Mouse (Mus musculus): ENCODE measurements around the gene Glcci1.
A peak's percentile ranks its signal among the peaks of the same experiment; 100 is the strongest.
"Not testable (repeated sequence)": the region's sequence is repeated elsewhere in the genome, so short reads cannot be mapped to it uniquely, and the experiment has no call there.

Gene Glcci1

DNA sequence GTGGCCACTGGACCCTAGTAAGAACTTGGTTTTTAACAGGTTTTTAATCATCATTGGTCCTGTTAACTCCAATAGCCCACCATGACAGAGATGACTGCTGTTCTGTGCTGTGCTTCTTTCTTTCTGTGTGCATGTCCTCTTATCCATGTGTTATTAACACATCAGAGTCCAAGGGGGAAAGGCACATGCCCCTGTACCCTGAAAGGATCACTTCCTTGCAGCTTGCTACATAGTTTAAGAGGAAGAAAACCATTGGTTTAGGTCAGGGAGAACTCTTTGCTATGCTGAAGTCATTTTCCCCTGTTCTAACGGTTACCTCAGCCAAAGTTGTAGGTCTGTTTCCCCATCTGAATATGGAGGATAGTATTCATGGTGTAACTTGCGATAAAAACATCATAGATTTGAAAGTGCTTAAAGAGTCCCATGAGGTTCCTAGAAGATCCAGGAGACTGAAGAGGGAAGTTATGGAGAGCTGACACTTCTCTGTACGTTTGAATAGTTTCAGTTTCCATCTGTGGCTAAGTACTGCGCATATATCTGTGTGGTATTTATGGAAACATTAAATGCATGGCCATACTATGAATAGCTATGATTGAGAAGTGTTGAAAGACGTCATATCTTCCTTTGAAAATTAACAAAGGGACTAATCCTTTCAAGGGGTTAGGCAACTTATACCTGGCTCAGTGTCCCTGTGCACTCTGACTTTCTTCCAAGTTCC is 14.1 kb upstream of the Glcci1 start:
- peak in 1 of 2 experiments; percentile 3 for DNase-seq (ENCODE audit: low spot score in 2 of 2)

DNA sequence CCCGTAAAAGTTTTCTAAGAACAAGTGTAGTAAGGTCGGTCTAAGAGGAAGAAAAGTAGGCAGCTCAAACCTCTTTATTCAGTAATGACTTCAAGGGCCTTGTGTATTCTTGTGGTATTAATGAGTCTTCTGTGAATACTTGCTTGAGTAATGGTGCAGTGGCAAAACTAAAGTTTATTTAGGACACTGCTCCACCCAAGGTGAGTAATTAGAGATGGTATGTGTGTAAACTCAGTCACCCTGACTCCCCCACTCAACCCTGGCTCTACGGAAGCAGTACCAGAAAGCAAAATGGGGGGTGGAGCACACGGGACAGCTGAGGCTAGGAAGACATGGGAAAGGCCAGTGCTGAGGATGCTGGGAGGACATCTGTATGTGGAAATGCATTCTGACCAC is 13.6 kb upstream of the Glcci1 start:
- no peak for DNase-seq (ENCODE audit: low spot score in 2 of 2)

DNA sequence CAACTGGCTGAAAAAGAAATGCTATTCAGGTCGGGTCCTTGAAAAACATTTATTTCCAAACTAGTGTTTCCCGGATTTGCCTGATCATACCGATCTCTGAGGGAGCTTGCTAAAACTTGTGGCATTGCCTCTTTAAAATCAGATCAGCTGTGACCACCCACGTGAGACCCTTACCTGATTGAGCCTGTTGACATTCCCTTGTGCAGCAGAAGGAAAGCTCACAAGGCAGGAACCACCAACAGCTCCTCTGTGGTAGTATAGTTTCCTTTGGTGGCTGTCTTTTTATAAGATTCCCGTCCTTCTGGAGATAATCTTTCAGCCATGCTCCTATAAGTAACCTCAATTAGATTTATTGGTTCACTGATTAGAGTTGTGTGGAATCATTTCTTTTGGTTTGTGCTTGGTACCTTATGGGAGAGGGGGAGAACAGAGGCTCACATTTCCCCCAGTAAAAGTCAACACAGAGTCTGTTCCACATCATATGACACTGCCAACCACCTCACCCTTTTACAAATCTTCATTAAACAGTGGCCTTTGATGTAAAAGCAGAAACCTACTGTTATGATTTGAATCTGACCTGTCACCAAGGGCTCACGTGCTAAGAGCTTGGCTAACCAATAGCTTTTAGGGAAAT is 12.0 kb upstream of the Glcci1 start:
- no peak for DNase-seq (ENCODE audit: low spot score in 2 of 2)

- no peak for DNase-seq (ENCODE audit: low spot score in 2 of 2)
Measured at GRCm38 (mm10) chr6:8497868-8498257, 11.5 kb upstream of the Glcci1 start.

- DNase-seq (ENCODE audit: low spot score in 2 of 2) = no peak
Measured at GRCm38 (mm10) chr6:8498961-8499360, 10.4 kb upstream of the Glcci1 start.

- no peak for DNase-seq (ENCODE audit: low spot score in 2 of 2)
Measured at GRCm38 (mm10) chr6:8503953-8504352, 5.4 kb upstream of the Glcci1 start.

- peak in 1 of 2 experiments; percentile 47 for DNase-seq (ENCODE audit: low spot score in 2 of 2)
Measured at GRCm38 (mm10) chr6:8504521-8505228, 4.7 kb upstream of the Glcci1 start.

GRCm38 (mm10) chr6:8506631-8507030 is 2.8 kb upstream of the Glcci1 start:
- no peak for DNase-seq (ENCODE audit: low spot score in 2 of 2)

DNA sequence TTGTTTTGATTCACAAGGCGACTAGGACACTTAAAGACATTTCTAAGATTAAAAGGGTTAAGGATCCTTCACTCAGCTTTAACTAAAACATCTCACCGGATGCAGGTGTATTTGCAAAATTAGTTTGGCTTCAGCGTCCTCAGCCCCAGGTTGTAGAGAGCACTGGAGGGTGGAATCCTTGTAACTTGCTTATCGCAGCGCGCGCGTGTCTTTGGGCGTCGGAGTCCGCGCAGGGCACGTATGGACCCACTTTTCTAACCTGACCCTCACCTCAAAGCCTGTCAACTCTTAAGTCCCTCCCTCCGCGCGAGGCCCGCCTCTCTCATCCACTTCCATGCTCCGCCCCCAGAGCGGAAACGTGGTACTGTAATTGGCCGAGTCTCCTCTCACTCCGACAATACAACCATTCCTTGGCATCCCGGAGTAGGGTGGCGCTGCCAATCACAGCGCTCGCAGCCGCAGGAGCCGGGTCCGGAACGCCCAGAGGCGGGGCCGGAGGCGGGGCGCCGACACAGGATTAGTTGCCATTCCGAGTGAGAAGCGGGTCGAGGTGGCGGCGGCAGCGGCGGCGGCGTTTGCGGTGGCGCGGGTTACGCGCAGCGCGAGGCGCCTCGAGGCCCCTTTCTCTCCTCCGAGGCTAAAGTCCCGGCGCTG is 390 bp upstream of the Glcci1 start:
- peak; percentile 96 to 99 for DNase-seq (ENCODE audit: low spot score in 2 of 2)

GRCm38 (mm10) chr6:8509961-8510863 is 812 bp downstream of the Glcci1 start:
- DNase-seq (ENCODE audit: low spot score in 2 of 2) = peak; percentile 66 to 69

- no peak for DNase-seq (ENCODE audit: low spot score in 2 of 2)
Measured at GRCm38 (mm10) chr6:8510864-8511428, 1.5 kb downstream of the Glcci1 start.

- DNase-seq (ENCODE audit: low spot score in 2 of 2) = no peak
Measured at GRCm38 (mm10) chr6:8511447-8511846, 2.0 kb downstream of the Glcci1 start.

DNA sequence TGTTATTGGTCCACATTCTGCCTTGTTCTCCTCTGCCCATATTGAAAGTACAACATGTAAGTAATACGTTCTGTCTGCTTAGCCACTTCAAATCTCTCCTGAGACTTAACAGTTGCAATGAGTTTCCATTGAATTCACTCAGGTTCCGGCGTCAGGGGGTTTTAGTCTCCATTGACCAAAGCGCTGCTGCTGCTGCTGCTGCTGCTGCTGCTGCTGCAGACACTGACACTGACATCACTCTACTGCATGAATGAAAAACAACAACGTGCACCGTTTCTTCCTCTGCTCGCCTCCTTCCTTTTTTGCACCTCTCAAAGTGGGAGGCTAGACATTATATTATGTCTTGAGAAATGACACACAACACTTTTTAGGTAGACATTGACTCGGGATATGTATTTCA is 3.0 kb downstream of the Glcci1 start:
- DNase-seq (ENCODE audit: low spot score in 2 of 2) = no peak

DNA sequence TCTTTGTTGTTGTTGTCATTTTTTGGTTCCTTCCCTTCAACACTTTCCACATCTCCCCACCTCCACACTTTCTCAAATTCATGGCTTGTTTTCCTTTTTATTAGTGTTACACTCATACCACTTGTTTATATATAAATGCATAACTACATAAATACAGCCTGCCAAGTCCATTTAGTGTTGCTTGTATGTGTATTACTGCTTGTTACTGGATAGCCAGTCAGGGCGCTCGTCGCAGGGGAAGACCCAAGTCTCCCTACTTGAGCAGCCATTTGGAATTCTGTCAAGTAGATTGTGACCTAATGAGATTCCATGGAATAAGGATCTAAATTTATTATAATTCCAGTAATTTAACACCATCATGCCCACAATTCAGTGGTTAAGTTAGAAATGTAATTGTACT is 10.3 kb downstream of the Glcci1 start:
- no peak for DNase-seq (ENCODE audit: low spot score in 2 of 2)

DNA sequence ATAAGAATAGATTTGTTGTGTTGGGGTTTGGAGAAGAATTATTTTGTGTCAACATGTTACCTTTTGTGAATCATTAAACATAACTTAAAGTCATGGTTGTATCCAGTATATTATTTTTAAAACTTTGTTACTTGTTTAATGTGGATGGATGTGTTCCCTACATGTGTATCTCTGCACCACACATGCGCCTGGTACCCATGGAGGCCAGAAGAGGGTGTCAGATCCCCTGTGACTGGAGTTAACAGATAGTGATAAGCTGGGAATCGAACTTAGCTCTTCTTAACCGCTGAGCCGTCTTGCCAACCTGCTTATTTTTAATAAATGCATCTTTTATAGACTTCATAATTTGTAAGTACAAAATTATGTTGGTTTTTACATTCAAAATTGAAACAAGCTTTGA is 11.8 kb downstream of the Glcci1 start:
- no peak for DNase-seq (ENCODE audit: low spot score in 2 of 2)

- no peak for DNase-seq (ENCODE audit: low spot score in 2 of 2)
Measured at GRCm38 (mm10) chr6:8524717-8525116, 15.3 kb downstream of the Glcci1 start.

DNA sequence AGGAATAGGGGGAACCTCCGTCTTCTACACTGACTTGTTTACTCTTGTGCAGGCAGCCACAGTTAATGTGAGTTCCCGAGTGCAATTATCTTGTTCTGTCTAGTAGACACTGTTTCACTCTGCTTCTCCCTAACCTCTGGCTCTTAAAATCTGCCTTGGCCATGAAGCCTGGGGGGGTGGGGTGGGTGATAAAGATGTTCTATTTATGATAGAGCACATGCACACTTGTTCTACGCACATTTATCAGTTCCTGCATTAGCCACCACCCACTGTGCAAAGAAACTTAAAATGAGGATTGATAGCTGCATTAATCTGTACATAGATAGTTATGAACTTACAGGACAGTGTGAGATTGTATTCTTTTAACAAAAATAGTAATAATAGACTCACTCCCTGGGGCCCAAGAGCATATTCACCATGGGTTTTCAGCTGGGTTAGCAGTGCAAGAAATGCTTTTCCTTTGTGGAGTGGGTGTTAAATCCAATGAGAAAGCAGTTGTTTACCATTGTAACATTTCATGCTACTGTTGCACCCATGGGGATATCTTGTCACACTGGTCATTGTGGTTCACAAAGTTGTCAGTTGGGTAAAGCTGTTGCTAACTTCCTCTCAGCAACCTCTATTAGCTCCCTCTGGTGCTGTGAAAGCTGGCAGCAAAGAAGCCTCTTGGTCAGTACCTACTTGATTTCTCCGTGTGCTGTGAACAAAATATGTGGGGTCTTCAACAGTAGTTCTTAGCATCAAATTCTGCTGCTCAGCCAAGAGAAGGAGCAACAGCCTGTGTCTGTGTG is 21.9 kb downstream of the Glcci1 start:
- peak in 1 of 2 experiments; percentile 14 for DNase-seq (ENCODE audit: low spot score in 2 of 2)

- DNase-seq (ENCODE audit: low spot score in 2 of 2) = no peak
Measured at GRCm38 (mm10) chr6:8536944-8537343, 27.5 kb downstream of the Glcci1 start.

GRCm38 (mm10) chr6:8541531-8541930 is 32.1 kb downstream of the Glcci1 start:
- not testable (repeated sequence) for DNase-seq (ENCODE audit: low spot score in 2 of 2)

DNA sequence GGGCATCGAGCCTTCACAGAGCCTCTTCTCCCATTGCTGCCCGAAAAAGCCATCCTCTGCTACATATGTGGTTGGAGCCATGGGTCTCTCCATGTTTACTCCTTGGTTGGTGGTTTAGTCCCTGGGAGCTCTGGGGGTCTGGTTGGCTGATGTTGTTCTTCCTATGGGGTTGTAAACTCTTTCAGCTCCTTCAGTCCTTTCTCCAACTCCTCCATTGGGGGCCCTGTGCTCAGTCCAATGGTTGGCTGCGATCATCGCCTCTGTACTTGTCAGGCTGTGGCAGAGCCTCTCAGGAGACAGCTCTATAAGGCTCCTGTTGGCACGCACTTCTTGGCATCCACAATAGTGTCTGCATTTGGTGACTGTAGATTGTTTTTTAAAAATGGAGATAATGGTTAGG is 35.4 kb downstream of the Glcci1 start:
- no peak for DNase-seq (ENCODE audit: low spot score in 2 of 2)

Data from spleen, postnatal 10 days (tissue).